Mouse (Mus musculus): ENCODE data around the gene Ssbp4.

GRCm38 (mm10) chr8:70553740-70554139, 54.9 kb downstream of the Ssbp4 start:
- no peak for TF ChIP-seq TAL1 (IDR thresholded peaks at IDR 0.05; ENCODE audit: low read length)
- TF ChIP-seq GABPA (IDR thresholded peaks at IDR 0.05; ENCODE audit: low read depth, low read length), result no peak
- no peak for TF ChIP-seq MAX (IDR thresholded peaks at IDR 0.05; ENCODE audit: low read length)
- TF ChIP-seq TCF12 (IDR thresholded peaks at IDR 0.05; ENCODE audit: low read depth, low read length), result no peak
- no peak for TF ChIP-seq CTCF (IDR thresholded peaks at IDR 0.05 in 2 of 3, conservative IDR thresholded peaks at IDR 0.05 in 1 of 3; ENCODE audit: control insufficient read depth in 1 of 3, insufficient read depth in 1 of 3, low read depth in 2 of 3, low read length in 3 of 3, poor library complexity in 1 of 3, severe bottlenecking in 1 of 3)
- no peak for TF ChIP-seq NRF1 (IDR thresholded peaks at IDR 0.05; ENCODE audit: insufficient read depth, low read depth, low read length, poor library complexity, severe bottlenecking)
- TF ChIP-seq POLR2A (IDR thresholded peaks at IDR 0.05; ENCODE audit: control insufficient read depth in 1 of 2, insufficient read depth in 1 of 2, low read depth in 1 of 2, low read length in 2 of 2, poor library complexity in 1 of 2), result no peak
- no peak for TF ChIP-seq ETS1 (IDR thresholded peaks at IDR 0.05; ENCODE audit: low read depth, low read length)
- TF ChIP-seq HCFC1 (IDR thresholded peaks at IDR 0.05; ENCODE audit: low read depth, low read length), result no peak
- TF ChIP-seq ELF1 (IDR thresholded peaks at IDR 0.05; ENCODE audit: low read depth, low read length), result no peak

All from MEL (cell line).